Mouse (Mus musculus) T-helper 17 cell (primary cell): ENCODE results near the gene 1700020A23Rik.
"Not testable (repeated sequence)": the region's sequence is repeated elsewhere in the genome, so short reads cannot be mapped to it uniquely, and the experiment has no call there.

ENCODE experiments used
- in situ Hi-C, 2 experiments: fragments of 300-600 bp; cut with MboI, MseI; formaldehyde crosslinking; loops; 1 replicate in 1 of 2; 2 replicates in 1 of 2; pipeline ENCODE4 v1.15.1; 2025; ENCODE audit warnings: high pct_unique_total_duplicates in 2 of 2

Gene 1700020A23Rik

GRCm38 (mm10) chr2:130404939-130405338 lies at the start of gene 1700020A23Rik, which contains the start of gene Gm28372:
TSS of gene 1700020A23Rik (plus strand) at chr2:130405259.
TSS of gene Gm28372 (plus strand) at chr2:130405239.
- in situ Hi-C loops = loop anchor here in 1 of 2 experiments (10.0 kb wide), 1 partner anchor 1320 kb away; no protein-coding TSS in a partner anchor

GRCm38 (mm10) chr2:130357551-130357950 lies 47.5 kb upstream of the 1700020A23Rik start:
- in situ Hi-C loops = no loop called here

GRCm38 (mm10) chr2:130358852-130359251 lies 46.2 kb upstream of the 1700020A23Rik start:
- in situ Hi-C loops = no loop called here

GRCm38 (mm10) chr2:130362511-130363026 lies 42.5 kb upstream of the 1700020A23Rik start:
- in situ Hi-C loops = loop anchor here in 1 of 2 experiments (5.0 kb wide), 1 partner anchor 70 kb away; no protein-coding TSS in a partner anchor

GRCm38 (mm10) chr2:130365211-130366094 lies 39.6 kb upstream of the 1700020A23Rik start:
- in situ Hi-C loops = no loop called here

- in situ Hi-C loops = no loop called here
These were observed 37.7 kb upstream of the 1700020A23Rik start for GRCm38 (mm10) chr2:130367386-130367785.

GRCm38 (mm10) chr2:130373026-130373425 lies 32.0 kb upstream of the 1700020A23Rik start:
- in situ Hi-C loops = not testable (repeated sequence)

GRCm38 (mm10) chr2:130374951-130375350 lies 30.1 kb upstream of the 1700020A23Rik start:
- in situ Hi-C loops = no loop called here

- in situ Hi-C loops = no loop called here
These were observed 21.9 kb upstream of the 1700020A23Rik start for GRCm38 (mm10) chr2:130383205-130383604.

GRCm38 (mm10) chr2:130383895-130384294 lies 21.2 kb upstream of the 1700020A23Rik start:
- in situ Hi-C loops = no loop called here

- in situ Hi-C loops = no loop called here
These were observed 18.8 kb upstream of the 1700020A23Rik start for GRCm38 (mm10) chr2:130386212-130386611.

GRCm38 (mm10) chr2:130388796-130389195 lies 16.3 kb upstream of the 1700020A23Rik start:
- in situ Hi-C loops = no loop called here

GRCm38 (mm10) chr2:130390993-130391625 lies 13.9 kb upstream of the 1700020A23Rik start:
- in situ Hi-C loops = no loop called here

- in situ Hi-C loops = no loop called here
These were observed 12.2 kb upstream of the 1700020A23Rik start for GRCm38 (mm10) chr2:130392836-130393235.

- in situ Hi-C loops = no loop called here
These were observed 9.4 kb upstream of the 1700020A23Rik start for GRCm38 (mm10) chr2:130395696-130396095.

GRCm38 (mm10) chr2:130397186-130397985 lies 7.7 kb upstream of the 1700020A23Rik start, which contains the start of gene Cpxm1:
TSS of gene Cpxm1 (minus strand) at chr2:130397574.
- in situ Hi-C loops = no loop called here

- in situ Hi-C loops = no loop called here
These were observed 7.0 kb upstream of the 1700020A23Rik start for GRCm38 (mm10) chr2:130398091-130398490.

- in situ Hi-C loops = loop anchor here in 1 of 2 experiments (10.0 kb wide), 1 partner anchor 1315 kb away; no protein-coding TSS in a partner anchor
These were observed 5.0 kb upstream of the 1700020A23Rik start for GRCm38 (mm10) chr2:130400046-130400445.

- in situ Hi-C loops = loop anchor here in 1 of 2 experiments (10.0 kb wide), 1 partner anchor 1317 kb away; no protein-coding TSS in a partner anchor
These were observed 3.2 kb upstream of the 1700020A23Rik start for GRCm38 (mm10) chr2:130401891-130402290.

- in situ Hi-C loops = loop anchor here in 1 of 2 experiments (10.0 kb wide), 1 partner anchor 1321 kb away; no protein-coding TSS in a partner anchor
These were observed 1.1 kb downstream of the 1700020A23Rik start, which contains the start of gene Tmem239 for GRCm38 (mm10) chr2:130406178-130406577. TSS of gene Tmem239 (plus strand) at chr2:130406478.

GRCm38 (mm10) chr2:130408194-130408593 lies 3.1 kb downstream of the 1700020A23Rik start:
- in situ Hi-C loops = loop anchor here in 1 of 2 experiments (10.0 kb wide), 1 partner anchor 1323 kb away; no protein-coding TSS in a partner anchor
